Mouse (Mus musculus) left cerebral cortex, postnatal 10 days (tissue): ENCODE data around the gene 4930524B15Rik. TPM values are rescaled to one million over a fixed set of nuclear protein-coding genes. Genes with fewer than 3 reads are reported as not detected.

ENCODE experiments used
- DNase-seq, 2 experiments: peaks; one replicate each; pipeline ENCODE4 v3.0.0; 2021 to 2022; ENCODE audit warnings: low spot score in 2 of 2, mixed read lengths in 1 of 2; ENCODE audit errors: extremely low spot score in 1 of 2
- intact Hi-C: fragments of 180-260 bp; cut with DNase I; formaldehyde crosslinking; loops from one replicate; pipeline ENCODE4 v1.15.1; 2025
- total RNA-seq, 2 experiments: library from RNA; stranded (reverse); gene quantifications; 2 replicates each; pipeline ENCODE4 v1.2.3; 2021

4930524B15Rik gene
- total RNA-seq, 2 experiments from 2014 or later = 0.17 TPM; not detected in 1

DNA sequence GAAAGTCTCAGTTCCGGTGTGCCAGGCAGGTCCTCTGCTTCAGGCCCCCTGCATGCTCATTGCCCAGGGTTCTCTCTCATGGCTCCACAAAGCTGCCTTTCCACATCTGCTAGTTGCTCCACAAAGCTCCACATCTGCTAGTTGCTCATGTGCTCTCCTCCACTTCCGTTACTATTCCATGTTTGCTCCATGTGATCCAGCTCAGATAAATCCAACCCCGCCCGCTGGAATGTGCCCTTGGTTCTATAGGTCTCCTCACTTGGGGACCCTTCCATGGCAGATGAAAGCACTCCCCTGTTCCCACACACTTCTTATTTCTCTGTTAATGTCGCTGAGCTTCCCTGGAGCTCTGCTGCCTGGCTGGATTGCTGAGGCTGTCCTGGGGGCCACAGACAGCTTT lies 61.2 kb downstream of the 4930524B15Rik start:
- intact Hi-C loops = no loop called here

DNA sequence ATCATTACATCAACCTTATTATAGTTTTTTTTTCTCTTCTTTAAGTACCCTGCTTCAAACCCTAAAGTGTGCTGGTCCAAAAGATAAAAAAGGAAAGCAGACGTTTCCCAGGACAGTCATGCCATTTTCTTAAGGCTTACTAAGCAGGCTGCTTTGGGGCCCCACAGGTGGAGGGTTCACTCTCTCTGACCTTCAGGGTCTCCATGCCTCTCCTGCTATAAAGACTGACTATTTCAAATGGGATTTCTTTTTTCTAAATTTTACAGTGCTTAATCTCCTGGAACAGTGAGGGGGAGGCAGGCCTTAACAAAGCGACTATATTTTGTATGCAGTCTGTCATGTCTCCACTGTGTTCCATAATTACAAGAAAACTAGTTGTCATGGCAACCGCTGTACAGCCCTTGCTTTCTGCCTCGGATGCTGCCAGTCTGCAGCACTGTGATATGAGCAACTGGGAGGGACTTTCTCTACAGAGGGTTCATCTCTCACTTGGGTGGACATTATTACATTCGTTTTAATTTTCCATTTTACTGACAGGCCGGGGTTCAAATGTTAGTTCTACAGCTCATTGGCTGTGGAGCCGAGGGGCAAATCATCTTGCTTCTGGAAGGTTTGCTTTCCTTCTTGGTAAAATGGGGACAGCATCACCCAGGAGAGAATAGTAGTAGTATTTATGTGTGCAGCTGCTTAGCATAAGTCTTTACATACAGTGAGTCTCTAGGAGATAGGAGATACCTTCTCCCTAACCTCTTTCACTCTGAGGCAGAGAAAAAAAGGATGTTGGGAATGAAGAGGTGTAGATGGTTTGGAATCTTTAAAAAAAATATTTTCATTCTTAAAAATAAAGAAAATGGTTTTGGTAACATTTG lies 62.3 kb downstream of the 4930524B15Rik start:
- intact Hi-C loops = no loop called here
- DNase-seq = peak in 1 of 2 experiments; percentile 87

More for the DNA sequence above, 61.2 kb downstream of the 4930524B15Rik start:
- DNase-seq = no peak

DNA sequence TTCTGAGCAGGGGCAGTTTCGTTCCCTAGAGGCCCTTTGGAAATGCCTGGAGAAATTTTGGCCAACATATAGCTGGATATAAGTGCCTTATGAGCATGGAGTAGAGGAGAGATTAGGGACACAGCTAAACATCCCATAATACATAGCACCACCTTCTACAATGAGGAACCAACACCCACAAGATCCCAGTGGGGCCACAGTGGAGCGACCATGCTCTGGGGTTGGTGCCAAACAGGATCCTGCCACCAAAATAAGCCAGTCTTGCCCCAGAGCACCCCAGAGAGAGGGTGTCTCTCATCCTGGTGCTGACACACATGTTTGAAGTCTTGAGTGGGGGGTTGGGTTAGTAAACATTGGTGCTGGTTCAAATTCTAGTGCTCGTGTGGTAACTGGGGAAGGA lies 63.2 kb downstream of the 4930524B15Rik start:
- DNase-seq = no peak
- intact Hi-C loops = no loop called here

Other genes starting within 250 kb of the 4930524B15Rik start
- 100 to 1,000 TPM; 157 to 163 TPM for gene Cpeb4, start 93.4 kb upstream of the 4930524B15Rik start, total RNA-seq
- gene Nsg2, start 34.9 kb downstream of the 4930524B15Rik start, total RNA-seq = 100 to 1,000 TPM; 873 to 894 TPM
- not detected for gene Il9r, start 234.7 kb downstream of the 4930524B15Rik start, total RNA-seq
- 10 to 100 TPM; 25.9 to 28.4 TPM for gene Snrnp25, start 239.8 kb downstream of the 4930524B15Rik start, total RNA-seq